Mouse (Mus musculus) midbrain, embryonic 10.5 days (tissue): Measurements from ENCODE around the gene Spata2l. TPM values are rescaled to one million over a fixed set of nuclear protein-coding genes. Genes with fewer than 3 reads are reported as not detected.

Experiments used
- DNase-seq: peaks from one replicate; pipeline ENCODE4 v3.0.0-alpha.2; 2017; ENCODE audit warnings: low spot score
- H3K27ac ChIP-seq: fragments of 300-500 bp; sonication (generic); replicated peaks from 2 replicates; pipeline ENCODE4 v1.5.1; 2016; ENCODE audit warnings: mild to moderate bottlenecking
- H3K27me3 ChIP-seq: fragments of 300-500 bp; sonication (generic); 2 replicates; pipeline ENCODE4 v1.6.1; 2016; ENCODE audit warnings: low read depth, mild to moderate bottlenecking; ENCODE audit not compliant: poor library complexity, severe bottlenecking
- H3K36me3 ChIP-seq: fragments of 300-500 bp; sonication (generic); 2 replicates; pipeline ENCODE4 v1.6.1; 2016; ENCODE audit warnings: mild to moderate bottlenecking, moderate library complexity
- H3K4me1 ChIP-seq: fragments of 300-500 bp; sonication (generic); 2 replicates; pipeline ENCODE4 v1.6.1; 2016
- H3K4me3 ChIP-seq: fragments of 300-500 bp; sonication (generic); 2 replicates; pipeline ENCODE4 v1.5.1; 2016; ENCODE audit warnings: mild to moderate bottlenecking, moderate library complexity
- H3K9me3 ChIP-seq: fragments of 300-500 bp; sonication (generic); replicated peaks from 2 replicates; pipeline ENCODE4 v1.6.1; 2016; ENCODE audit warnings: mild to moderate bottlenecking
- WGBS: fragments of 180-500 bp; shearing (Covaris S2); methylation state at CpG from one replicate; pipeline ENCODE4 v1.1.7; 2016; 5-methylcytosine and 5-hydroxymethylcytosine counted together
- polyA plus RNA-seq: library from polyadenylated mRNA; unstranded; fragments of >200 nt; fragmentation: Nextera tagmentation; extraction: Ambion mirVana; gene quantifications from 2 replicates; pipeline ENCODE4 v1.2.1, GENCODE M21; 2016

The Spata2l gene
- polyA plus RNA-seq, 1 experiment from 2014 or later, result 1.3 TPM

DNA sequence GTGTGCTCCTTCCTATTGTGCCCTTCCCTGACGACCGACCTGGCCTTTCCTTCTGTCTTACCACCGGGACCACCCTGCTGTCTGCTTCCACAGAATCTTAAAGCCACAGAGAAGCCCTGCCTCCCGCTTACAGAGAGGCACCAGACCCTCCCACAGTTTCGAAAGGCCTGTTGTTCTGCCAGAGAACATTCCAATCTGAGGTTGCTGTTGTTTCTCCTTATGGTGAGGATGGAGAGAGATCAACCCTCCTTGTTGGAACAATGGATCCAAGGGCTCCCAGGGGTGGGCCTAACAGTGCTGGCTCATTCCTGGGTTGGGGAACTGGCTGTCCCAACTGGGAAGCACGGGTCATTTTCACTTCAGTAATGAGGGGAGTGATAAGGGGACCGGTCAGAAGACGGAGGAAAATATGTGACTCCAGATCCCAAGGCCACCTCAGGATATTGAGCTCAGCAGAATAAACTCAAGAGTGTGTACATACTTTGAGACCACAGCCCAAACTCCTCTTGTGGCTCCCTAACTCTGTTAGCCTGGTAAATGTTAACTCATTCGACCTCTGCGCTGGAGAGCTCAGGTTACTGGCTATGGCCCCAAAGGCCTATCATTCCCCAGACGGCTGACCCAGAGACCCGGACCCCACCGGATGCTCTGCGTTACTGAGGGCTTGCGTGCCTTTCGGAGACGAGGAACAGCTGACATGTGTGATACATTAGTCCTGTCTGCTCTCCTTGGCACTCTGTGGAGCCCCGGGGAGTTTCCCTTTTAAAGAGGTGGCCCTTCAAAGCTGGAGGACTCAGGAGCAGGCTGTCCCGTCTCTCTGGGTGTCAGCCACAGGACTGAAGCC, 50.2 kb downstream of the Spata2l start, which contains the start of gene Dpep1:
TSS of gene Dpep1 (plus strand) at position 677 of the 844 bp plus-strand sequence.
- Histone ChIP-seq H3K4me3 (no peak within 1 kb of the TSS), H3K4me1 (peaks cover 12% of the 10 kb centered on the region), H3K9me3 (no peaks in the 10 kb centered on the region), H3K27me3 (0 out of 2 replicates have a peak, but pooled peaks cover 3% of the 10 kb centered on the region), H3K36me3 (no peaks in the 10 kb centered on the region), H3K27ac (peak within 1 kb of the TSS; percentile 43; the same call in 1 of the 2 replicates)
- DNase-seq, result peak; percentile 38
- 51% methylated on average over 19 of the region's 19 CpGs for WGBS

DNA sequence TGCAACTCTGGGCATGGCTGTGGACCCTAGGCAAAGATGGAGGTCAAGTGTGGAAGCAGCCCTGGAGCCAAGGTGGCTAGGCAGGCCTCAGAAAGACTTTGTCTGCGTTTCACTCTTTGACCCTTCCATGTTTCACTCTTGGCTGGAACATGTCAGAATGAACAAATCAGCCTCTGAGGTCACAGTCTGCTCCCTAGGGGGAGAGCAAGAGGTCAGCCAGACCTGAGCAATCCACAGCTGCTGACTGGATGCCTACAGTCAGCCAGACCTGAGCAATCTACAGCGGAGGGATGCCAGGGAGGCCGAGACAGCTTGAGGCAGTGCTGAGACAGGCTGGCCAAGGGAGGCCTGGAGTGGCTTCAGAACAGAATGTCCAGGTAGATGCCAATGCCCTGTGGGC, 54.6 kb downstream of the Spata2l start:
- WGBS, result 70% methylated on average over 3 of the region's 3 CpGs
- H3K27ac ChIP-seq, result no peak overlapping the region

More for the DNA sequence above, 54.6 kb downstream of the Spata2l start:
- DNase-seq, result peak; percentile 30
- Histone ChIP-seq H3K36me3 (no peaks in the 10 kb centered on the region), H3K9me3 (peaks cover 34% of the 10 kb centered on the region), H3K4me3 (no peak overlapping the region), H3K4me1 (peaks cover 8% of the 10 kb centered on the region; the same call in 1 of the 2 replicates), H3K27me3 (no peaks in the 10 kb centered on the region)

Other genes with a start within 250 kb of the Spata2l start
- gene Ankrd11, start 194.0 kb downstream of the Spata2l start, polyA plus RNA-seq, result 29.5 TPM in 2 replicates
- 49.5 and 50.9 TPM in 2 replicates for gene Spg7, start 173.3 kb downstream of the Spata2l start, polyA plus RNA-seq
- gene Rpl13, start 133.9 kb downstream of the Spata2l start, polyA plus RNA-seq, result 1,200 and 1,392 TPM in 2 replicates
- gene Cpne7, start 118.9 kb downstream of the Spata2l start, polyA plus RNA-seq, result 0.32 and 0.39 TPM in 2 replicates
- gene Sult5a1, start 77.9 kb downstream of the Spata2l start, polyA plus RNA-seq, result 3.6 and 3.8 TPM in 2 replicates
- gene Dpep1, start 50.0 kb downstream of the Spata2l start, polyA plus RNA-seq, result 4.3 and 5.7 TPM in 2 replicates
- 139 and 156 TPM in 2 replicates for gene Chmp1a, start 23.5 kb downstream of the Spata2l start, polyA plus RNA-seq
- gene Spata33, start 23.4 kb downstream of the Spata2l start, polyA plus RNA-seq, result 6.1 TPM in 2 replicates
- gene Cdk10, start 11.4 kb downstream of the Spata2l start, polyA plus RNA-seq, result 41.4 and 42.0 TPM in 2 replicates
- gene Zfp276, start 18.0 kb upstream of the Spata2l start, polyA plus RNA-seq, result 23.2 and 27.2 TPM in 2 replicates
- 24.0 and 27.1 TPM in 2 replicates for gene Vps9d1, start 18.1 kb upstream of the Spata2l start, polyA plus RNA-seq
- gene Fanca, start 82.3 kb upstream of the Spata2l start, polyA plus RNA-seq, result 40.4 and 45.3 TPM in 2 replicates
- gene Spire2, start 96.5 kb upstream of the Spata2l start, polyA plus RNA-seq, result 9.7 and 12.3 TPM in 2 replicates
- gene Tcf25, start 137.5 kb upstream of the Spata2l start, polyA plus RNA-seq, result 150 and 167 TPM in 2 replicates
- 0.06 and 0.10 TPM in 2 replicates for gene Mc1r, start 170.9 kb upstream of the Spata2l start, polyA plus RNA-seq
- 428 and 665 TPM in 2 replicates for gene Tubb3, start 175.2 kb upstream of the Spata2l start, polyA plus RNA-seq
- gene Def8, start 187.3 kb upstream of the Spata2l start, polyA plus RNA-seq, result 42.1 and 45.9 TPM in 2 replicates
- gene Afg3l1, start 241.7 kb upstream of the Spata2l start, polyA plus RNA-seq, result 69.3 and 74.2 TPM in 2 replicates